ENCODE assay signal across 10 mouse cellular contexts in the genomic region with DNA sequence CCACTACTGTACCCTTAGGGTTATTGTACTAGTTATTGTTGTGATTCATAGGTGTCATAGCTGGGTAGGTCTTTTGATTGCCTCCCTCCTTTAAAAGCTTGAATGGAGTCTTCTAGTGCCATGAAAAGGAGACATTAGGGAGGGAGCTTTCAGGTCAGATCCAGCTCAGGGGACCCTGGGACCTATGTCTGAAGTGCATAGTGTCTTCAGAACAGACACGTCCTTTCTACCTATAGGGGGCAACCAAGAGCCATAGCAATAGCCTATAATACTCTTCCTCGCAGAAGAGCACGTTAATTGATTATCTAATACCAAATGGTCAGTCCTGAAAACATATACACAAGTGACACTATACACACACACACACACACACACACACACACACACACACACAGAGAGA.
DNase-seq lines count a peak whose midpoint lies in the region; ATAC-seq and TF ChIP-seq lines count a peak whose summit lies in the region.
"Had no signal": no experiment of that assay in that cellular context is flagged by ENCODE, and none has a peak within 500 bp of the region (broad histone marks: within the 10 kb centered on the region; RNA-seq: fewer than 3 reads in every experiment).

No protein-coding gene starts in this region.

- H3K9ac ChIP-seq in kidney, embryonic 16.5 days (replicated peaks; ENCODE audit: low read length) = no peak overlapping the region
- H3K9ac ChIP-seq in lung, postnatal 0 days (replicated peaks; ENCODE audit: low read depth) = no peak overlapping the region
- H3K9ac ChIP-seq: liver, embryonic 13.5 days had no signal

- ATAC-seq in kidney, embryonic 16.5 days (ENCODE audit: low FRiP score, low TSS enrichment) = no peak
- no peak; the same call in 1 of the 2 replicates for ATAC-seq in lung, postnatal 0 days

- 19% methylated on average over 3 of the region's 3 CpGs for WGBS in kidney, embryonic 16.5 days
- 14% methylated on average over 3 of the region's 3 CpGs for WGBS in lung, postnatal 0 days

- H3K27me3 ChIP-seq in kidney, embryonic 16.5 days (ENCODE audit: insufficient read depth, low read length) = no peaks in the 10 kb centered on the region
- no peaks in the 10 kb centered on the region for H3K27me3 ChIP-seq in lung, postnatal 0 days (replicated peaks; ENCODE audit: insufficient read depth, low read length)
- H3K27me3 ChIP-seq: liver, embryonic 13.5 days had no signal

- H3K4me1 ChIP-seq in kidney, embryonic 16.5 days (ENCODE audit: insufficient read depth, low read length) = no peaks in the 10 kb centered on the region
- H3K4me1 ChIP-seq in lung, postnatal 0 days (ENCODE audit: insufficient read depth, low read depth, low read length) = no peaks in the 10 kb centered on the region
- H3K4me1 ChIP-seq: liver, embryonic 13.5 days had no signal

- no peaks in the 10 kb centered on the region for H3K36me3 ChIP-seq in kidney, embryonic 16.5 days (ENCODE audit: insufficient read depth, low read length)
- H3K36me3 ChIP-seq in lung, postnatal 0 days (ENCODE audit: insufficient read depth, low read length) = no peaks in the 10 kb centered on the region
- H3K36me3 ChIP-seq: liver, embryonic 13.5 days had no signal

- no peak overlapping the region for H3K4me3 ChIP-seq in kidney, embryonic 16.5 days (ENCODE audit: low read length)
- H3K4me3 ChIP-seq in lung, postnatal 0 days (ENCODE audit: low read depth, low read length) = no peak overlapping the region
- H3K4me3 ChIP-seq: erythroblast, embryonic 14.5 days; liver, embryonic 13.5 days had no signal

- no peaks in the 10 kb centered on the region for H3K9me3 ChIP-seq in kidney, embryonic 16.5 days (ENCODE audit: low read length)
- H3K9me3 ChIP-seq in lung, postnatal 0 days (ENCODE audit: low read length) = no peaks in the 10 kb centered on the region
- H3K9me3 ChIP-seq: liver, embryonic 13.5 days had no signal

- TF ChIP-seq POLR2A in brain, embryonic 14.5 days (IDR thresholded peaks at IDR 0.05; ENCODE audit: borderline replicate concordance, extremely low read depth, insufficient read depth, insufficient read length, poor library complexity, severe bottlenecking) = no peak

- peak; percentile 49; the same call in 1 of the 2 replicates for TF ChIP-seq CTCF in brain, embryonic 14.5 days (IDR thresholded peaks at IDR 0.05; ENCODE audit: borderline replicate concordance, extremely low read depth, insufficient read depth, insufficient read length)
- peak; percentile 84 for TF ChIP-seq CTCF in lung, postnatal 0 days (IDR thresholded peaks at IDR 0.05)

- H3K27ac ChIP-seq in kidney, embryonic 16.5 days (ENCODE audit: low read length) = no peak overlapping the region
- H3K27ac ChIP-seq in lung, postnatal 0 days (ENCODE audit: low read length) = no peak overlapping the region
- H3K27ac ChIP-seq: liver, embryonic 13.5 days had no signal

- no peak overlapping the region for H3K4me2 ChIP-seq in kidney, embryonic 16.5 days (replicated peaks; ENCODE audit: low read depth, low read length)
- no peak overlapping the region for H3K4me2 ChIP-seq in lung, postnatal 0 days (replicated peaks; ENCODE audit: low read depth, low read length)
- H3K4me2 ChIP-seq: liver, embryonic 13.5 days had no signal

- TF ChIP-seq EP300 in lung, postnatal 0 days (IDR thresholded peaks at IDR 0.05) = no peak

- DNase-seq in adrenal gland, postnatal 10 days = peak; percentile 20
- DNase-seq in adrenal gland, adult 2 months = no peak
- peak; percentile 41 for DNase-seq in kidney, adult 9 months
- peak; percentile 59 for DNase-seq in brain, embryonic 14.5 days (ENCODE audit: low read depth)
- DNase-seq in lung, postnatal 0 days (ENCODE audit: low spot score) = peak; percentile 66
- DNase-seq in right cerebral cortex, postnatal 4 days = no peak
- DNase-seq in layer of hippocampus, postnatal 14 days (ENCODE audit: low spot score in 2 of 2) = no peak
- DNase-seq: liver, embryonic 13.5 days had no signal

Comparison
In these comparisons a context has a peak if more than half of its experiments do, and no peak if none do; other contexts are left out.
1. DNase-seq: peak in adrenal gland, postnatal 10 days (single experiment), kidney, adult 9 months (single experiment), brain, embryonic 14.5 days (single experiment) and lung, postnatal 0 days (single experiment); none in adrenal gland, adult 2 months (single experiment), right cerebral cortex, postnatal 4 days (single experiment) and layer of hippocampus, postnatal 14 days (0 of 2).